Mouse (Mus musculus): Measurements from ENCODE around the gene Taf5l.
A peak's percentile ranks its signal among the peaks of the same experiment; 100 is the strongest.
"Not testable (repeated sequence)": the region's sequence is repeated elsewhere in the genome, so short reads cannot be mapped to it uniquely, and the experiment has no call there.

Gene Taf5l

DNA sequence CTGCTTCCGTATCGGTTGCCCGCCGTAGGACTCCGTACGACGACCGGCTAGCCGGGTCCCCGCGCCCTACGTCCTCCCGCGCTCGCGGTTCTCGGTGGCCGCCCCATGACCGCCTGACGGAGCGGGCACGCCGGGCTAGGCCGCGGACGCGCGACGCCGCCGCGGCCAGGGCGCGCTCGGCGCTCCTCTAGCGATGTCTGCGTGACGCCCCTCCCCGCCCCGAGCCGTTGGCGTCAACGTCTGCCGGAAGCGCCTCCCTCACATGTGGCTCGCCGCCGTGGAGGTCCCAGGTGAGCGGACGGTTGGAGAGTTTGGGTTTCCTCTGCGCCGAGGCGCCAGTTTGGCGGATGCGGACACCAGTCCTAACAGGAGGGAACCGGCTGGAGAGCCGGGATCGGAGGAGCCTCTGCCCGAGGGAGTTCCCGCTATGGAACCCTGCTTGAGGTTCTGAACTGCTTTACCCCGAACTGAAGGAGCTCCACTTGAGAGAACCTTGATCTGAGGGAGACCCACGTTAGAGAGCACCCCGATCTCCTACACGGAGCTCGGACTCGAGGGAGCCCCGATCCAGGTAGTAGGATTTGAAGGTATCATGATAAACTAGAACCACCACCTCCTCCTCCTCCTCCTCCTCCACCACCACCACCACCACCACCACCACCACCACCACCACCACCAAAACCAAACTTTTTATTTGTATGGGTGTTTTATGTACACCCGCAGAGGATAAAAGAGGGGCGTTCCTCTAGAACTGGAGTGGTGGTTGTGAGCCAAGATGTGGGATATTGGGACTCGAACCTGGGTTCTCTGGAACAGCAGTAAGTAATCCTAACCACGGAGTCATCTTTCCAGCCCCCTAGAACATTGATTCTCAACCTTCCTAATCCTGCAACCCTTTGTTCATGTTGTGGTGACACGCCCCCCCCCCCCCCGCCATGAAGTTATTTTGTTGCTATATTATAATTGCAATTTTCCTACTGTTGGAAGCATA lies at the start of gene Taf5l, which contains the start of gene Urb2:
Taf5l (minus strand) TSS at position 161 of the 991 bp plus-strand sequence.
Urb2 (plus strand) TSS at position 272 of the 991 bp plus-strand sequence.
- peak; percentile 94 to 97 for DNase-seq

DNA sequence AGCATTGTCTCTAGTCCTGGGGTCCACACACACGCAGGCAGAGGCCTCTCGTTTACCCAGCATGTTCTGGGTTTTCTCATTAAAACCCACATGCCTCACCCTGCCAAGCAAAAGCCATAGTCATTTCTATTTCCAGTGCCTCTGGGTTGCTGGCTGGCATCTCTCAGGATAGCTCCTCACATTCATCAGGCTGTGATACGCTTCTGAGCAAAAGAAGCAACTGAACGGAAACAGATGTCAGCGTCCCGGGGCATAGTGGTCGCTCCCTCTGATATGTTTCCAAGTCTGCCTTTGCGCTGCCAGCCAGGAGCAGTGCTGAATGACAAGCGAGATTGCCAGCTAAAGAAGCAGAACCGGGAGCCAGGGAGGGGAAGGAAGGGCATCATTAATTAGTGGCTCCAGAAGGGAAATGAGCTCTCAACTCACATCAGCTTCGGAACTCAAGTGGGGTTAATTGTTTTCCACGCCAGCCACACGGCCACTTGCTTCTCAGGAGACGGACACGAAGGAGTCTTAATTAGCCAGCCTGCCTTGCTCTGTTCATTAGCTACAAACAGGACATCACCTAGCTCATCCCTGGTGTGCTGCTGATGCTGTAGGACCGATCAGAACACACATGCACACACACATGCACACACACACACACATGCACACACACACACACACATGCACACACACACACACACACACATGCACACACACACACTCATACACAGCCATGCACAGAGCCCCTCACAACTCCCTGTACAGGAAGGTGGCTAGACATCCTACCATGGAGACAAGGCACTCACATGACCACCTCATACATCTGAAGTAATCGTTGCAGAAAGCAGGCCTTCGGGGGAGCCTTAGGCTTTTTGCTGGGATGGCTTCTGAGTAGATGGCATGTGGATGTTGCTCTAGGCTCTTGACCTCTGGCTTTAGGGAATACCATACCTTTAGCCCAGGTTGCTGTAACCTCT lies 49.4 kb upstream of the Taf5l start:
- DNase-seq = peak; percentile 70 to 75

DNA sequence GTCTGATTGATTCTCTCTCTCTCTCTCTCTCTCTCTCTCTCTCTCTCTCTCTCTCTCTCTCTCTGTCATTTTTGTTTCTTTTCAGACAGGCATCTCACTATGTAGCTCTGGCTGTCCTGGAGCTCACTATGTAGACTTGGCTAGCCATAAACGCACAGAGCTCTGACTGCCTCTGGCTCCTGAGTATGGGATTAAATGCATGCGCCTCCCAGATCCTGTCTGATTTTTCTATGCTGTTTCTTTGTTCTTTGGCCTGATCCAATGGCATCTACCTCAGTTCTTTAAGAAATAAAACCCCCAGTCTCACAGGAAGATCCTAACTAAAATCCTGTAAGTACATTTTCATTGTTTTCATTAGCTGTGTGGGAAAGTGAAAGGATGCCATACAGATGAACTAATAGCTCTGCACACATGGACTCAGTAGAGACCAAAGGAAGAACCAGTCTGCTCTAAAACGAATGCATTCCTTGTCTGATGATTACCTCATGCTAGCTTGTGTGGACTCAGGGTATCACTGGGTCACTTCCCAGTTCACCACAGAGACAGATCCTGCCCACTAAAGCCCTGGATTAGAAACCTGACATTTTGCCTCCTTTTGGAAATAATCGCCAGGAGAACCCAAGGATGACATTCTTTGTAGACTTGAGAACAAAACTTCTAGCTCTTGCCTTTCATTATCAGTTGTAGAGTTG lies 46.0 kb upstream of the Taf5l start:
- no peak for DNase-seq

DNA sequence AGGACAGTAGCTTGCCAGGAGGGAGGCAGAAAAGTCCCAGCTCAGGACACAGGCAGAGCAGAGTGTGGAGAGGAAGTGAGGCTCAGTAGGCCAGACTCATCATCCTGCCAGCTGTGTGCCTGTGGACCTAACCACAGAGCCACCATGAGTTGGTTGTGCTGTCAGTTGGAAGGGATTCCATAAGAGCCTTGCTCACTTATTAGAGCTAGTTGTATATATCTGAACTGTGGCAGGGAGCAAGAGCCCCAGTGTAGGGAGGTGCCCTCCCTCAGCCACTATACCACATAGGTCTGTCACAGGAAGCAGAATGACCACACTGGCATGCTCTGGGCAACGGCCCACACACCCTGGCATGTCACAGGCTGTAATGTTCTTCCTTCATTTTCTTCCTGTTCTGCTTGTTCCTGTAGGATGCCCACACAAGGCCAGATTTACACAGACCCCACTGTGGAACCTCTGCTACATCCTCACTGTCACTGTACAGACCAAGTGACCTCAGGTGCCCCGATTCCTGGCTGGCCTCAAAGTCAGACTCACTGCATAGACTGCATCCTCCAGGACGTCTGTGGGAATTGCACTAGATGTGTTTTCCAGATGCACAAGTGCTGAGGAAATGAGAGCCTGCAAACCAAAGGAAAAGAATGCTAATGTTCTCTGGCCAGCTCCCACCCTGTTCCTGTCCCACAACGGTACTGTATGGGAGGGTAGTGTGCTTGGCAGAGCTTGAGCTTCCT lies 45.3 kb upstream of the Taf5l start:
- no peak for DNase-seq

DNA sequence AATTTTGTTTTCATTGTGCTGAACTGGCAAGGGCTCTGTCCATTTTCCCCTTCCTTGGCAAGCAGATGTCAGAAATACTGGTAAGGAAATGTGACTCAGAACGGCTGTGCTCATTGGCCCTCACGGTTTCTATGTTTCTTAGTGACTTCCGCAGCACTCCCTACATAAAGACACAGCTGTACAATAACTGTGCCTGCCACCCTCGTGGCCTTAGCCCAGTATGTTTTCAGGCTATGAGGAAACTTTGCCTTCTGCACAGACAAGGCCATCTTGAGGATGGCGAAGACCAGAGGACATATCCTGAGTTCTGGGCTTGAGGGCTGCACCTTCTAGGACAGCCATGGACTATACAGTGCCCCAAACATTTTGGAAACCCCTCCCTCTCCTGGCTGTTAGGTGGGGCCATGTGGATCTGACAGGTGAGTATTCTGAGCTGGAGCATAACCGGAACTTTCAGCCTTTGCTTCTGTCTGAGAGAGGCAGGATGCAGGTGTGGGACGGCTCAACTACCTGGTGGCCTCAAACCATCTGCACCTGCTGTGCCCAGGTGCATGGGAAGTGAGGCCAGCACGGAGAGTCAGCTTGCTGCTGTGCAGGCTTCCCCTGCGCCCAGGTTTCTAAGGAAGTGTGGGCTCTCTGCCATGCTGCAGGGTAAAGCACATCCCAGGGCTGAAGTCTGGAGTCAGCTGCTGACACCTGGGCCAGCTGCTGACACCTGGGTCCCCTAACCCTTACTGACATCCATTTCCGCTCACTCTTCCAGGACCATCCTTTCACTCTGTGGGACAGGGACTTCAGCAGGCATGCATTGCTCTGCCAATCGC lies 35.8 kb upstream of the Taf5l start:
- DNase-seq = no peak

DNA sequence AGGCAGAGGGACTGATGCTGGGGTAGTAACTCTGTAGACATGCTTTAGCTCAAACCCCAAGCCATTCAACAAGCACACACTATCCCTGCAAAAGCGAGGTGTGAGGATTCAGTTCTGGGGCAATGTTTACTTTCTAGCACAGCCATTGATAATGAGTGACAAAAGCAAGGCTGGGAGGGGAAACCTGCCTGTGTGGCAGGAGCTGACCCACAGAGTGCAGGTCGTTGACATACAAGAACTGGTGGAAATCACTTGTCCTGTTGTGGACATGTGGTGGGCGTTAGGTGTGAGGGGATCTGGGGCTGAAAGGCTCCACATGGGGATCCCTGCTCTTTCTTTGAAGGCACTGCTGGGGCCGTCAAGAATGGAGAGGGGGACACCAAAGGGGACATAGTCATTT lies 31.4 kb upstream of the Taf5l start:
- DNase-seq = no peak

DNA sequence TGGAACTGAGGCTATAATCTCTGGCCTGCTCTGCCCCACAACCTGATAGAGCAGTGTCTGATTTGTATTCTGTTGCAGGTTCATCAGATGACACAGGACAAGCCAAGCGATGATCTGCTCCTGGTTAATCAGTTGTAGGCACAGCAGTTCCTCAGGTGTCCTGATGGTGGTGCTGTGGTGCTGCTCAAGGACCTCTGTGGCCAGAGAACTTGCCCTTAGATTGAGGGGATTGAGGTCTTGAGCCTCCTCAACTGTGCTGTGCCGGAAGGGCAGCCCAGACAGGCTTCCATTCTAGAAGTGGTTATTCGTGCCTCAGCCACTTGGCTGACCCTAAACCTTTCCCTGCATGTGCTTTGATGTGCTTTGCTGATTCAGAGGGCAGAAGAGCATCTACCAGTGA lies 30.9 kb upstream of the Taf5l start:
- DNase-seq = peak; percentile 93

DNA sequence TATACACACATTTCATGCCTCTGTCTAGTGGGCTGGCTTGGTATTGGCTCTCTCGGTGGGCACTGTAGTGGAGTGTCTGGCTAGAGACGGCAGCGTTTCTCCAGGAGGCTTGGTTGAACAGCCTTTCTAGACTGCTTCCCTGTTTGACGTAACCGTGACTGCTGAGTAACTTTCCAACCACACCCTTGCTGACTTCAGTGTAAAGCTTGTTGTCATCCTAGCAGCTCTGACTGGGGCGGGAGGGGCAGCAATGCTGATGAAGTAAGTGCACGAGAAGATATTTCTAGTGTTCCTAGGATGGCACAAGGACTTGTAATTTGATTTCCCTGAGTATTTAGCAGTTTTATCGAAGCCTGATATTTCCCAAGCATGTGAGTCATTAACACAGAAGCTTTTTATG lies 24.7 kb upstream of the Taf5l start:
- no peak for DNase-seq

DNA sequence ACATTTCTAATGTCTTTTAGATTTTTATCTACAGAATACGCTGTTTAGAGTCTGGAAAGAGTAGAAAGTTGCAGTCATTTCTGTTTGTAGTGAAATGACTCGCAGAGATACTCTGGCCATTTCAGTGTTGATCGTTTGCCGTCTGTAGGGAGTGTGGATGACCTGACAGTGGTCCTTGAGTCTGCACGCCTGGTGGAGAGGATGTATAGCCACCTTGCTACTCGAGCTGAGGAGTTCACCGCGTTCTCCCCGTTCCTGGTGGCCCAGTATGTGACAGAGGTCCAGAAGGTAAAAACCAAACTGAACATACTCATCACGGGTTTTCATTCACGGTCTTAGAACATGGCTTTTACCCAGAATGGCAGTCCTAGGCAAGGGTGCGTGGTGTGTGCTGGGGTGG lies 23.7 kb upstream of the Taf5l start:
- DNase-seq = no peak

DNA sequence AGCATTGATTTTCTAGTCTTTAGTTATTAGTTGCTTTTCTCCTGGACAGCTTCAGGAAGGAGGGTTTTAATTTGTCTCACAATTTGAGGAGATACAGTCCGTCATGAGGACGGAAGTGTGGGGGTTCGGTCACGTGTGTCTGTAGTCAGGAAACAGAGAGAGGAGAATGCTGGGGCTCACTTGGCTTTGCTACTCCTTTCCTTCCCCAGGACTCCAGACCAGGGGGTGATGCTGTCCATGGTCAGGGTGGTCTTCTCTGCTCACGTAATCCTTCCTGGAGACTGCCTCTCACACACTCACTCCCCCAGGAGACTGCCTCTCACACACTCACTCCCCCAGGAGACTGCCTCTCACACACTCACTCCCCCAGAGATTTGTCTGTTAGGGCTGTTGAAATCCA lies 23.2 kb upstream of the Taf5l start:
- no peak for DNase-seq

DNA sequence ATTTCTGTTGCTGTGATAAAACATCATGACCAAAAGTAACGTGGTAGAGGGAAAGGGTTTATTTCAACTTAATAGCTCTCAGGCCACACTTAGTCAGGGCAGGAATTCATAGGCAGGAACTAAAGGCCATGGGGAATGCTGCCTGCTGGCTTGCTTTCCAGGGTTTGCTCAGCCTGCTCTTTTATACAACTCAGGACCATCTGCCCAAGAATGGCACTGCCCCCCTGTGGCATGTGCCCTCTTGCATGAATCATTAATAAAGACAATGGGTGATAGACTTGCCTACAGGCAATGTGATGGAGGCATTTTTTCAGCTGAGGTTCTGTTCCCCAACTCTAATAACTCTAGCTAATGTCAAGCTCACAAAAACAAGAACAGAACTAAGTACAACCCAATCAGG lies 21.0 kb upstream of the Taf5l start:
- no peak for DNase-seq

DNA sequence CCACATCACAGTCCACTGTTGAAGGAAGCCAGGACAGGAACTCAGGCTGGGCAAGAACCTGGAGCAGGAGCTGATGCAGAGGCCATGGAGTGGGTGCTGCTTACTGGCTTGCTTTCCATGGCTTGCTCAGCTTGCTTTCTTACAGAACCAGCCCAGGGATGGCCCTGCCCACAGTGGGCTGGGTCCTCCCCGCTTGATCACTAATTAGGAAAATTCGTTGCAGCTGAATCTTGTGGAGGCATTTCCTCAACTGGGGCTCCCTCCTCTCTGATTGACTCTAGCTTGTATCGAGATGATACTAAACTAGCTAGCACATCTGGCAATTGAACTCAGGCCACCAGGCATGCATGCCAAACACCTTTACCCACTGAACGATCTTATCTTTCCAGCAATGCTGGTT lies 18.2 kb upstream of the Taf5l start:
- no peak for DNase-seq

DNA sequence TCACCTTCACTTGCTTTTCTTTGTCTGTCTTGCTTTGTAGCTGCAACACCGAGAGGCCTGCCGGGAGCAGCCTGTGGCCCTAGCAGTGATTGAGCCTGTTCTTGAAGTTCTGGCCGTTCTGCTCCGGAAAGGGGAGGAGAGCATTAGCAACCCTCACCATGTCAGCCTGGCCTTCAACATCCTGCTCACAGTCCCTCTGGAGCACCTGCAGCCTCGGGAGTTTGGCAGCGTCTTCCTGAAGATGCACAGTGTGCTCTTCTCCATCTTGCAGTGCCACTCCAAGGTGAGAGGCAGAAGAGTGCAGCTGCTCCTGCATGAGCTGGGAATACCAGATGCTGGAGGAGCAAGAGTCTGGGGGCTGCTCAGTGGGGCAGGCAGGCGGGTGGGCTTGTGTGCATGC lies 16.9 kb upstream of the Taf5l start:
- no peak for DNase-seq

DNA sequence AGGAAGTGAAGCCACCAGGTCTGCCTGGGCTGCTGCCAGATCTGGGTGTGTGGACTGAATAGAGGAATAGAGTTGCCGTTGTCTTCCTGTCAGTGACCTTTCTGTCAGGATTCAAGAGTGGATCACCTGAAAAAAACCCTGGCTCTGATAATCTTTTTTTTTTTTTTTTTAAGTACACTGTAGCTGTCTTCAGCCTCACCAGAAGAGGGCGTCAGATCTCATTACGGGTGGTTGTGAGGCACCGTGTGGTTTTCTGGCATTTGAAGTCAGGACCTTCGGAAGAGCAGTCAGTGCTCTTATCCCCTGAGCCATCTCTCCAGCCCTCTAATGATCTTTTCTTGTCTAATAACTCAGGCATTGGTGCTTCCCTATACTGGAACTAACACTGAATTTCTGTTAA lies 12.2 kb upstream of the Taf5l start:
- no peak for DNase-seq

DNA sequence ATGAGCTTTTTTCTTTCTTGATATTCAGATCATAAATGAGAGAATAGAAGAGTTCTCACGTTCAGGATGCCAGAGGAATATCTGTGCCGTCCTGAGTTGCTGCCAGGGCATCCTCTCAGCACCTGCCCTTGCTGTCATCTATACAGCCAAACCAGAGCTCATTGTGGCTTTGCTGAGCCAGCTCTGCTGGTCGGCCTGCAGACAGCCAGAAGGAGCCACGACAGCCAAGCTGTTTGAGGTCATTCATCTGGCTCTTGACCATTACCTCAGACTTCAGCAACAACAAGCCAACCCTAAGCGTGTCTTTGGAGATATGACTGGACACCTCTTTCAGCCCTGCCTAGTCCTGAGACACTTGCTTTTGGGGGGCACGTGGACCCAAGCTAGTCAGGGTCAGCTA lies 6.6 kb upstream of the Taf5l start:
- peak; percentile 56 to 67 for DNase-seq

DNA sequence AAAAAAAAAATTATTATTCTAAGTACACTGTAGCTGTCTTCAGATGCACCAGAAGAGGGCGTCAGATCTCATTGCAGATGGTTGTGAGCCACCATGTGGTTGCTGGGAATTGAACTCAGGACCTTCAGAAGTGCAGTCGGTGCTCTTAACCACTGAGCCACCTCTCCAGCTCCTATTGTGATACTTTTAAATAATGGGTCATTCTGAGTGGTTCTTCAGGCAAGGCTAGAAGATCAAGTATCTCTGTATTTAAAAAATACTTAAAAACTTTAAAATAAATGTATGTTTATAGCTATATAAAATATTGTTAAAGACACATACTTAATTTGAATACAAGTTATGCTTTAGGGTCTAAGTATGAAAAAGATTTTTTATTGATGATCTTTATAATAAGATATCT lies 5.1 kb upstream of the Taf5l start:
- DNase-seq = not testable (repeated sequence)

DNA sequence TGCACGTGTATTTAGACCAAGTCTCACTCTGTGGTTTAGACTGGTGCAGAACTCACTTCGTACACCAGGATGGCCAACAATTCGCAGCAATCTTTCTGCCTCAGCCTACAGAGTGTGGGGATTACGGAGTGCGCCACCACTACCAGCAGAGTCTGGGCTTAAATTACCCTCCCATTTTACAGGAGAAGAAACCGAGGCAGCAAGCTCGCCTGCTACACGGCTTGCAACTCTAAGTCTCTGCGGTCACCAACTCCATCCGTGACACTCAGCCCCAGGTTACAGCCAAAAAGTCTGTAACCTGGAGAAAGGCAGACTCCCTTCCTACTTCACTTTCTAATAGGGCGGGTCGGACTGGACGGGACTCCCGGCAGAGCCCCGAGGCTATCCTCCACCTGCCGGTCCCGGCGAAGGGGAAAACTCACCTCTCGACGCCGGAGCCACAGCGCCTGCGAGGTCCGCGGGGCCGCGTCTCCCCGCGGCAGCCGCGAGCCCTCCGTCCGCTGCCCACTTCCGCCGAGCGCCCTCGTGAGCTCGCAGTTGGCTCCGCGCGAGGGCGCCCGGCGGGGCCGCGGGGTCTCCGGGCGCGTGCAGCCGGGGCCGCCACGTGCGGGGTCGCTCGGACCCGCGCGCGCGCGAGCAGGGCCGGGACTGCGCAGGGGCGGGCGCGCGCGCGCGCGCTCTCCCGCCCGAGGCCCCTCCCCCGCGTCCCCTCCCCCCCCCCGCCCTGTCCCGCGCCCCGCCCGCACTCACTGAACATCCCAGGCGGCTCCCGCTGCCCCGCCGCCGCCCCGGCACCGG lies 559 bp downstream of the Taf5l start:
- peak in 1 of 2 experiments; percentile 73 for DNase-seq

DNA sequence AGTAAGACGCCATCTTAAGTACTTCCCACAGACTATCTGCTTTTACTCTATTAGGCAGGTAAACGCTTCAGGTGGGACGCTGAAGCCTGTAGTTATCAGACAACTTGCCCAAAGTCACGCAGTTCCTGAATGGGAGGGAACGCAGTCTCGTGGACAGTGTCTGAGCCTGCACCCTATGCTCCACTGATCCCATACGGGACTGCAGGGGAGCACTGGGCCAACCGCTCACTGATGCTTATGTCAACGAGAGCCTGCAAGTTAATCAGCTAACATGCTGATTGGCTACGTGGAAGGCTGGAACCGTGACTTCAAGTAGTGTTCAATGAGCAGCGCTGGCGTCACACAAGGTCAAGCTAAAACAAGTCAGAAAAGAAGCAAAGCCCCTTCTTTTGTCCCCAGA lies 1.4 kb downstream of the Taf5l start:
- DNase-seq = peak in 1 of 2 experiments; percentile 9

DNA sequence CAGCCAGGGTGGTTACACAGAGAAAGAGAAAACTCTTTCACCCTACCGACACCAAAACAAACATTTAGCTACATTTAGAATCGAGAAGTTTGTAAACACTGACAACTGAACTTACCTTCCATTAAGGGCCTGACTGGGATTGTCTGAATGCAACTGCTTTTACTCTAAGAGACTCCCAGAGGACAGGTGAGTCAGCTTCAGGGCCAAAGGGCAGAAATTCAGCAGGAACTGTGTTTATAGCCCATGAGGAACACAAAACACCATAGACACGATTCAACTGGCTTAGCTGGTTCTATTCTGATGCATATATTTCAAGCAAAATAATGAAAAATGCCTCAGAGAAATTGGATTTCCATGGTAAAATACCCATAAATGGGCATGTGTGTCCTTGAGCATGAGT lies 6.4 kb downstream of the Taf5l start:
- DNase-seq = no peak

DNA sequence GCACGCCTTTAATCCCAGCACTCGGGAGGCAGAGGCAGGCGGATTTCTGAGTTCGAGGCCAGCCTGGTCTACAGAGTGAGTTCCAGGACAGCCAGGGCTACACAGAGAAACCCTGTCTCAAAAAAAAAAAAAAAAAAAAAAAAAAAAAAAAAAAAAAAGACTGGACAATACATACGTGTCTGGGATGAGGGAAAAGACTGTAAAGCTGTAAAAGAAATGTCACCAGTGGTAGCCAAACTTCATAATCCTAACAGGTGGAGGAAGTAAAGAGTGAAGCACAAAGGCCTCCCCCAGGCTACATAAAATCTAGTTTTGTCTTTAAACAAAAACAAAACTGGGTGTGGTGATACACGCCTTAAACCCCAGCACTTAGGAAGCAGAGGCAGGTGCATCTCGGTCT lies 6.9 kb downstream of the Taf5l start:
- not testable (repeated sequence) for DNase-seq

All from cerebellum, postnatal 14 days (tissue).